Mouse (Mus musculus) stomach, postnatal 0 days (tissue): ENCODE data around the gene Samm50. TPM values are rescaled to one million over a fixed set of nuclear protein-coding genes. Genes with fewer than 3 reads are reported as not detected.

ENCODE experiments used
- ATAC-seq: fragments of 200-750 bp; cut with Nextera tagmentation; 2 replicates; pipeline ENCODE4 v1.8.0; 2017; ENCODE audit not compliant: low FRiP score, low TSS enrichment
- DNase-seq: peaks from one replicate; pipeline ENCODE4 v3.0.0-alpha.2; 2016; ENCODE audit warnings: low spot score
- H3K27ac ChIP-seq: fragments of 300-500 bp; sonication (generic); replicated peaks from 2 replicates; pipeline ENCODE4 v1.5.1; 2014; ENCODE audit warnings: mild to moderate bottlenecking, control low read depth
- H3K27me3 ChIP-seq: fragments of 300-500 bp; sonication (generic); 2 replicates; pipeline ENCODE4 v1.6.1; 2014; ENCODE audit warnings: low read length; ENCODE audit not compliant: control insufficient read depth, insufficient read depth
- H3K36me3 ChIP-seq: fragments of 300-500 bp; sonication (generic); 2 replicates; pipeline ENCODE4 v1.6.1; 2014; ENCODE audit warnings: low read length, mixed read lengths; ENCODE audit not compliant: control insufficient read depth, insufficient read depth
- H3K4me1 ChIP-seq: fragments of 300-500 bp; sonication (generic); replicated peaks from 2 replicates; pipeline ENCODE4 v1.6.1; 2014; ENCODE audit warnings: antibody characterized with exemption; ENCODE audit not compliant: control insufficient read depth, insufficient read depth
- H3K4me2 ChIP-seq: fragments of 300-500 bp; sonication (generic); replicated peaks from 2 replicates; pipeline ENCODE4 v1.6.1; 2014; ENCODE audit warnings: low read depth, mild to moderate bottlenecking, control low read depth, moderate library complexity
- H3K4me3 ChIP-seq: fragments of 300-500 bp; sonication (generic); 2 replicates; pipeline ENCODE4 v1.5.1; 2014; ENCODE audit warnings: low read depth, low read length, control low read depth
- H3K9ac ChIP-seq: fragments of 300-500 bp; sonication (generic); 2 replicates; pipeline ENCODE4 v1.6.1; 2014; ENCODE audit warnings: mild to moderate bottlenecking, low read length, control low read depth, mixed read lengths
- H3K9me3 ChIP-seq: fragments of 300-500 bp; sonication (generic); 2 replicates; pipeline ENCODE4 v1.6.1; 2016; ENCODE audit warnings: low read length; ENCODE audit not compliant: control insufficient read depth
- CTCF ChIP-seq: IDR thresholded peaks from 2 replicates; pipeline ENCODE4 v1.5.1; 2016; ENCODE audit warnings: antibody characterized with exemption, low read depth, mild to moderate bottlenecking, moderate library complexity
- EP300 ChIP-seq: optimal IDR thresholded peaks from 2 replicates; pipeline ENCODE3; 2016; ENCODE audit warnings: antibody characterized with exemption
- WGBS: fragments of 180-500 bp; shearing (Covaris S2); extraction: QIAGEN DNeasy Blood & Tissue Kit; methylation state at CpG from one replicate; pipeline ENCODE4 v1.1.7; 2014; 5-methylcytosine and 5-hydroxymethylcytosine counted together
- polyA plus RNA-seq: library from polyadenylated mRNA; unstranded; fragments of >200 nt; fragmentation: Nextera tagmentation; extraction: Ambion mirVana; gene quantifications from 2 replicates; pipeline ENCODE4 v1.2.1, GENCODE M21; 2015

Gene Samm50
- polyA plus RNA-seq, 1 experiment from 2014 or later: 92.3 TPM

DNA sequence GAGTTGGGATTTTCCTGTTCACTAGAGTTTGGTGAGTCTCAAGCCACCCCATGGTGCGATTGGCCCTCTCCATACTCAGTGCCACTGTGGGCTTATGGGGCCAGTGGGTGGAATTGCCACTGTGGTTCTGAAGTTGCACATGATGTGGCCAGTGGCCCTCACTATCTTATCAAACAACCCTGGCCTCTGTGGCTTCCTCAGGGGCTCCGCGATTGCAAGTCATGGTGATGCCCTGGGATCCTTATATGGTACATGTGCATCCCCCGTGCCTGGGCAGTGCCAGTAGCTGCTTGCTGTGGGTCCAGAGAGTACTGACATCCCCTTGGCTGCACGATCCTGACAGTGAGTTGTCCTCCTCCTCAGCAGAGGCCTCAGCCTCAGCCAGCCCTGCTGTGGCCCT, 64.8 kb downstream of the Samm50 start:
- Histone ChIP-seq H3K36me3 (no peaks in the 10 kb centered on the region), H3K27me3 (no peaks in the 10 kb centered on the region), H3K4me2 (no peak overlapping the region), H3K4me3 (no peak overlapping the region), H3K9me3 (no peaks in the 10 kb centered on the region), H3K4me1 (no peaks in the 10 kb centered on the region), H3K27ac (no peak overlapping the region), H3K9ac (no peak overlapping the region)
- 89% methylated on average over 5 of the region's 5 CpGs for WGBS
- DNase-seq: no peak
- no peak for TF ChIP-seq EP300
- no peak for TF ChIP-seq CTCF
- no peak for ATAC-seq

- 85% methylated on average over 9 of the region's 9 CpGs for WGBS
- no peaks in the 10 kb centered on the region for H3K9me3 ChIP-seq
- no peak overlapping the region for H3K4me2 ChIP-seq
- no peak for DNase-seq
- H3K27ac ChIP-seq: no peak overlapping the region
- no peaks in the 10 kb centered on the region for H3K4me1 ChIP-seq
- no peak for ATAC-seq
- H3K27me3 ChIP-seq: no peaks in the 10 kb centered on the region
- no peak overlapping the region for H3K9ac ChIP-seq
- H3K36me3 ChIP-seq: no peaks in the 10 kb centered on the region
- H3K4me3 ChIP-seq: no peak overlapping the region
- TF ChIP-seq CTCF (no peak), EP300 (no peak)
These were observed 66.7 kb downstream of the Samm50 start for GRCm38 (mm10) chr15:84258602-84259355.

- Histone ChIP-seq H3K27ac (no peak overlapping the region), H3K4me3 (no peak overlapping the region), H3K4me1 (no peaks in the 10 kb centered on the region), H3K36me3 (no peaks in the 10 kb centered on the region), H3K9me3 (no peaks in the 10 kb centered on the region), H3K4me2 (peak overlapping the region; percentile 25; the same call in 1 of the 2 replicates), H3K27me3 (no peaks in the 10 kb centered on the region), H3K9ac (no peak overlapping the region)
- WGBS: 32% methylated on average over 22 of the region's 22 CpGs
- DNase-seq (peak; percentile 76), ATAC-seq (peak; percentile 33; the same call in 1 of the 2 replicates)
- TF ChIP-seq EP300: no peak
- peak; percentile 91 for TF ChIP-seq CTCF
These were observed 68.2 kb downstream of the Samm50 start for GRCm38 (mm10) chr15:84260123-84260822.

- no peak for TF ChIP-seq CTCF
- TF ChIP-seq EP300: no peak
- no peak overlapping the region for H3K9ac ChIP-seq
- no peaks in the 10 kb centered on the region for H3K27me3 ChIP-seq
- H3K36me3 ChIP-seq: no peaks in the 10 kb centered on the region
- DNase-seq (no peak), ATAC-seq (no peak)
- H3K27ac ChIP-seq: no peak overlapping the region
- no peaks in the 10 kb centered on the region for H3K4me1 ChIP-seq
- no peaks in the 10 kb centered on the region for H3K9me3 ChIP-seq
- no peak overlapping the region for H3K4me3 ChIP-seq
- no peak overlapping the region for H3K4me2 ChIP-seq
- WGBS: 96% methylated on average over 6 of the region's 6 CpGs
These were observed 70.6 kb downstream of the Samm50 start for GRCm38 (mm10) chr15:84262630-84263029.

DNA sequence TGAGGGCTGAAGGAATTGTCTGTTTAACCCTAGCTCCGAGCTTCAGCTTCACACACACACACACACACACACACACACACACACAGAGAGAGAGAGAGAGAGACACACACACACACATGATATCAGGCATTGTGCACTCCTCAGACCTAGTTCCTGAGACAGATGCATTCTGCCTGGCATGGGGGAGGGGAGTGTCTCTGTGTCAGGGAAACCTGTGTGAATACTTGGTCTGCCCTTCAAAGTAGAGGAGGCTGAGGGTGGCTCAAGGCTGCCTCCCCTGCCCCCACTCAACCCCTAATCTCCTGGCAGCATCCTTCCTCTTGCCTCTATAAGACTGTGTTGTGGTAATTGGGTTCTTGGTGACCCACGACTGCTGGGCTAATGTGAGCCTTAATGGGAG, 71.5 kb downstream of the Samm50 start:
- no peak overlapping the region for H3K4me3 ChIP-seq
- TF ChIP-seq CTCF (no peak), EP300 (no peak)
- no peak overlapping the region for H3K27ac ChIP-seq
- H3K4me1 ChIP-seq: no peaks in the 10 kb centered on the region
- H3K4me2 ChIP-seq: no peak overlapping the region
- ATAC-seq (no peak), DNase-seq (no peak)
- no peaks in the 10 kb centered on the region for H3K36me3 ChIP-seq
- no peaks in the 10 kb centered on the region for H3K27me3 ChIP-seq
- no peaks in the 10 kb centered on the region for H3K9me3 ChIP-seq
- H3K9ac ChIP-seq: no peak overlapping the region
- WGBS: 52% methylated on average over 2 of the region's 2 CpGs

DNA sequence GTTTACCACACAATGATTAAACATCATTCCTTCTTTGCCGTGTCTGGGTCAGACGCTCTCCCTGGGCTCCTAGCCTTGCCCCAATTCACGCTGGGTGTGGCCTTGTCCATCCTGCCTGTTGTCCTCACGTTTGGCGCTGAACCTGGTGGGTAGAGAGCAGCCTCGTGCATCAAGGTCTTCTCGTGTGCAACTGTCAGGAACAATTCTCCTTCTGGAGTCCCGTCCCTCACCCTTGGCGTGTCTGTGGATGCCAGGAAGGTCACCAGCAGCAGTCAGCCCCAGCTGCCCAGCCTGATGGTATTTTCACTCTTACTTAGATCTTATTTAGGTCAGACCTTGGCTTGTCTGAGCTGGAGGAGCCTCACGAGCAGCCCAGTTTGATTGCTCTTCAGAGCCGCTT, 73.1 kb downstream of the Samm50 start:
- Histone ChIP-seq H3K4me3 (no peak overlapping the region), H3K27me3 (no peaks in the 10 kb centered on the region), H3K9ac (no peak overlapping the region), H3K36me3 (no peaks in the 10 kb centered on the region), H3K4me2 (no peak overlapping the region), H3K4me1 (no peaks in the 10 kb centered on the region), H3K27ac (no peak overlapping the region), H3K9me3 (no peaks in the 10 kb centered on the region)
- 62% methylated on average over 11 of the region's 11 CpGs for WGBS
- DNase-seq (no peak), ATAC-seq (no peak)
- no peak for TF ChIP-seq CTCF
- TF ChIP-seq EP300: no peak
